Mouse (Mus musculus): Measurements from ENCODE around the gene Fam168b. TPM values are rescaled to one million over a fixed set of nuclear protein-coding genes. Genes with fewer than 3 reads are reported as not detected.

The Fam168b gene
- total RNA-seq, 2 experiments from 2014 or later, result 27.1 to 52.5 TPM

Other genes with a start within 250 kb of the Fam168b start
- gene Plekhb2, start 6.9 kb upstream of the Fam168b start, total RNA-seq (2015), result 37.4 and 42.1 TPM in 2 replicates
- gene Plekhb2, start 6.9 kb upstream of the Fam168b start, total RNA-seq (2017), result 15.9 and 16.1 TPM in 2 replicates

Data from megakaryocyte progenitor cell, adult 5-6 weeks (primary cell).